Mouse (Mus musculus): ENCODE measurements around the gene Ugt3a1.
"Not testable (repeated sequence)": the region's sequence is repeated elsewhere in the genome, so short reads cannot be mapped to it uniquely, and the experiment has no call there.

Gene Ugt3a1

GRCm38 (mm10) chr15:9276838-9277295 lies at the start of gene Ugt3a1:
Gene Ugt3a1, plus strand, starts transcription at chr15:9276888.
- no peak for DNase-seq

- not testable (repeated sequence) for DNase-seq
These were observed 45.8 kb upstream of the Ugt3a1 start for GRCm38 (mm10) chr15:9230917-9231316.

GRCm38 (mm10) chr15:9246345-9246744 lies 30.3 kb upstream of the Ugt3a1 start:
- no peak for DNase-seq

GRCm38 (mm10) chr15:9252891-9253290 lies 23.8 kb upstream of the Ugt3a1 start:
- no peak for DNase-seq

GRCm38 (mm10) chr15:9260621-9261020 lies 16.1 kb upstream of the Ugt3a1 start:
- no peak for DNase-seq

GRCm38 (mm10) chr15:9271876-9272275 lies 4.8 kb upstream of the Ugt3a1 start:
- no peak for DNase-seq

GRCm38 (mm10) chr15:9279026-9279425 lies 2.3 kb downstream of the Ugt3a1 start:
- DNase-seq: no peak

- DNase-seq: no peak
These were observed 2.9 kb downstream of the Ugt3a1 start for GRCm38 (mm10) chr15:9279596-9279995.

GRCm38 (mm10) chr15:9283165-9283564 lies 6.5 kb downstream of the Ugt3a1 start:
- DNase-seq: no peak

GRCm38 (mm10) chr15:9289660-9290059 lies 13.0 kb downstream of the Ugt3a1 start:
- no peak for DNase-seq

- DNase-seq: no peak
These were observed 29.4 kb downstream of the Ugt3a1 start for GRCm38 (mm10) chr15:9305978-9306692.

GRCm38 (mm10) chr15:9334596-9334995 lies 57.9 kb downstream of the Ugt3a1 start:
- no peak for DNase-seq

GRCm38 (mm10) chr15:9335341-9335740 lies 58.7 kb downstream of the Ugt3a1 start, which contains the start of gene Ugt3a2:
Gene Ugt3a2, plus strand, starts transcription at chr15:9335550.
- no peak for DNase-seq

GRCm38 (mm10) chr15:9336616-9337015 lies 59.9 kb downstream of the Ugt3a1 start:
- DNase-seq: no peak

- DNase-seq: no peak
These were observed 60.3 kb downstream of the Ugt3a1 start for GRCm38 (mm10) chr15:9337021-9337420.

GRCm38 (mm10) chr15:9348739-9349138 lies 72.1 kb downstream of the Ugt3a1 start:
- DNase-seq: no peak

GRCm38 (mm10) chr15:9362801-9363200 lies 86.1 kb downstream of the Ugt3a1 start:
- no peak for DNase-seq

Data from layer of hippocampus, adult 9-11 months (tissue).